Mouse (Mus musculus) small intestine, adult 2 months (tissue): Measurements from ENCODE around the gene Lrig1. TPM values are rescaled to one million over a fixed set of nuclear protein-coding genes. Genes with fewer than 3 reads are reported as not detected.

Experiments
- H3K27ac ChIP-seq: fragments of 200-500 bp; 2 replicates; pipeline ENCODE4 v1.5.1; 2012; ENCODE audit warnings: low read depth, low read length, control low read depth, inconsistent platforms; ENCODE audit not compliant: insufficient read depth
- H3K27me3 ChIP-seq: fragments of 200-500 bp; 2 replicates; pipeline ENCODE4 v1.6.1; 2012; ENCODE audit warnings: mild to moderate bottlenecking, moderate library complexity, low read length, inconsistent platforms; ENCODE audit not compliant: control insufficient read depth, insufficient read depth
- H3K36me3 ChIP-seq: fragments of 200-500 bp; 2 replicates; pipeline ENCODE4 v1.6.1; 2012; ENCODE audit warnings: mild to moderate bottlenecking, low read length, control low read depth, inconsistent platforms; ENCODE audit not compliant: control insufficient read depth, insufficient read depth
- H3K4me1 ChIP-seq: fragments of 200-500 bp; 2 replicates; pipeline ENCODE4 v1.6.1; 2012; ENCODE audit warnings: low read length, inconsistent platforms, mixed read lengths; ENCODE audit not compliant: control insufficient read depth, insufficient read depth, insufficient read length
- H3K4me3 ChIP-seq: fragments of 200-500 bp; 2 replicates; pipeline ENCODE4 v1.5.1; 2012; ENCODE audit warnings: low read depth, mild to moderate bottlenecking, control low read depth, inconsistent platforms, low read length, moderate library complexity
- CTCF ChIP-seq: fragments of 200-500 bp; IDR thresholded peaks from 2 replicates; pipeline ENCODE4 v1.5.1; 2012; ENCODE audit warnings: low read depth, mild to moderate bottlenecking, control low read depth, inconsistent platforms, low read length, moderate library complexity, mixed read lengths; ENCODE audit not compliant: insufficient replicate concordance, insufficient read length; ENCODE audit errors: extremely low read depth
- POLR2A ChIP-seq: fragments of 200-500 bp; IDR thresholded peaks from 2 replicates; pipeline ENCODE4 v1.6.1; 2012; ENCODE audit warnings: low read depth, mild to moderate bottlenecking, control low read depth, inconsistent platforms, low read length, moderate library complexity
- WGBS: fragments of 180-500 bp; shearing (Covaris S2); methylation state at CpG from one replicate; pipeline ENCODE4 v1.1.7; 2018; 5-methylcytosine and 5-hydroxymethylcytosine counted together
- polyA plus RNA-seq: library from polyadenylated mRNA; depleted of rRNA; stranded (reverse); fragments of >200 nt; gene quantifications from 2 replicates; pipeline ENCODE4 v1.2.3, GENCODE M21; 2012

The Lrig1 gene
- polyA plus RNA-seq, 1 experiment = 29.8 TPM

- H3K27me3 ChIP-seq = no peaks in the 10 kb centered on the region
- H3K4me3 ChIP-seq = no peak overlapping the region
- peaks cover 32% of the 10 kb centered on the region; the same call in 1 of the 2 replicates for H3K4me1 ChIP-seq
- peaks cover 13% of the 10 kb centered on the region for H3K36me3 ChIP-seq
- no peak overlapping the region for H3K27ac ChIP-seq
- TF ChIP-seq POLR2A (no peak), CTCF (no peak)
- 31% methylated on average over 7 of the region's 7 CpGs for WGBS
Observed at GRCm38 (mm10) chr6:94665248-94665647, 34.7 kb downstream of the Lrig1 start.

GRCm38 (mm10) chr6:94664000-94664399, 36.0 kb downstream of the Lrig1 start:
- peaks cover 18% of the 10 kb centered on the region for H3K36me3 ChIP-seq
- H3K27me3 ChIP-seq = no peaks in the 10 kb centered on the region
- WGBS = 33% methylated on average over 6 of the region's 6 CpGs
- TF ChIP-seq CTCF (no peak), POLR2A (no peak)
- no peak overlapping the region for H3K4me3 ChIP-seq
- H3K4me1 ChIP-seq = peaks cover 23% of the 10 kb centered on the region; the same call in 1 of the 2 replicates
- H3K27ac ChIP-seq = no peak overlapping the region

DNA sequence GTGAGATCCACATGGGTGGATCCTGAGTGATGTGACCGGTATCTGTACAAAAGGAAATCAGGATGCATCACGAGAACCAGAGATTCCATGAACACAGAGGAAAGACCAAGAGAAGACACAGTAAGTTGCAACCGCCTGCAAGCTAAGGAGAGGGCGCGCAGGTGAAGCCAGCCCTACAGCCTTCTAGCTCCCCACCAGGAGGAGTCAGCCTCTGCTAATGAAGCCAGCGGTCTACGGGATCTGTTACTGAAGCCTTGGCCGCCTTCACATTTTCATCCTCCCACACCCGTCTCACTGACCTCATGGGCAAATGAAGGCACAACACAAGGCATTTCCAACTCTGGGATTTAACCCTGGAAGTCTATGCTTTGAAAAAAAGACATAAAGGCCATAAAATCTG, 38.0 kb downstream of the Lrig1 start:
- Histone ChIP-seq H3K36me3 (peaks cover 22% of the 10 kb centered on the region), H3K4me3 (no peak overlapping the region), H3K27ac (no peak overlapping the region), H3K4me1 (peaks cover 15% of the 10 kb centered on the region; the same call in 1 of the 2 replicates), H3K27me3 (no peaks in the 10 kb centered on the region)
- TF ChIP-seq CTCF = no peak
- no peak for TF ChIP-seq POLR2A
- 55% methylated on average over 9 of the region's 9 CpGs for WGBS

GRCm38 (mm10) chr6:94661321-94661720, 38.6 kb downstream of the Lrig1 start:
- 43% methylated on average over 8 of the region's 8 CpGs for WGBS
- H3K4me3 ChIP-seq = no peak overlapping the region
- H3K36me3 ChIP-seq = peaks cover 22% of the 10 kb centered on the region
- no peak for TF ChIP-seq CTCF
- no peak for TF ChIP-seq POLR2A
- H3K27me3 ChIP-seq = no peaks in the 10 kb centered on the region
- H3K4me1 ChIP-seq = peaks cover 10% of the 10 kb centered on the region; the same call in 1 of the 2 replicates
- H3K27ac ChIP-seq = no peak overlapping the region

- Histone ChIP-seq H3K4me1 (peaks cover 4% of the 10 kb centered on the region; the same call in 1 of the 2 replicates), H3K27me3 (no peaks in the 10 kb centered on the region), H3K27ac (0 out of 2 replicates have a peak overlapping the region, but pooled peaks have one; percentile 10), H3K36me3 (peaks cover 22% of the 10 kb centered on the region), H3K4me3 (no peak overlapping the region)
- WGBS = 29% methylated on average over 4 of the region's 4 CpGs
- no peak for TF ChIP-seq POLR2A
Observed at GRCm38 (mm10) chr6:94659886-94660333, 40.0 kb downstream of the Lrig1 start.

DNA sequence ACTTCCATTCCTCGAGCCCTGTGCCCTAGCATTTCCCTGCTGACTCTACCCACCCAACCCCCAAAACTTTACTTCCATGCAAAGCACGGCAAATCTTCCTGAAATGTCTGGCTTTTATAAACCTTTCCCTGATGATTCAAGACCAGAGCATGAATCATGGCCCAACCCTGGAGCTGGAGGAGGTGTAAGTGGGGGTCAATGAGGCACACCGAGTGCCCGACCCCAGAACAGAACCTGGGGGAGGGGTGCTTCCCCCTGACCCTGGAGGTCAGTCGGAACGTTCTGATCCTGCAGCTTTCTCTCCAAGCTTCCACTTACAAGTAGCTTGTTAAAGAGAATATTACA, 41.9 kb downstream of the Lrig1 start:
- TF ChIP-seq CTCF (no peak), POLR2A (no peak)
- Histone ChIP-seq H3K4me3 (no peak overlapping the region), H3K4me1 (peaks cover 4% of the 10 kb centered on the region; the same call in 1 of the 2 replicates), H3K27me3 (no peaks in the 10 kb centered on the region), H3K27ac (0 out of 2 replicates have a peak overlapping the region, but pooled peaks have one; percentile 24), H3K36me3 (peaks cover 21% of the 10 kb centered on the region)
- 35% methylated on average over 6 of the region's 6 CpGs for WGBS

DNA sequence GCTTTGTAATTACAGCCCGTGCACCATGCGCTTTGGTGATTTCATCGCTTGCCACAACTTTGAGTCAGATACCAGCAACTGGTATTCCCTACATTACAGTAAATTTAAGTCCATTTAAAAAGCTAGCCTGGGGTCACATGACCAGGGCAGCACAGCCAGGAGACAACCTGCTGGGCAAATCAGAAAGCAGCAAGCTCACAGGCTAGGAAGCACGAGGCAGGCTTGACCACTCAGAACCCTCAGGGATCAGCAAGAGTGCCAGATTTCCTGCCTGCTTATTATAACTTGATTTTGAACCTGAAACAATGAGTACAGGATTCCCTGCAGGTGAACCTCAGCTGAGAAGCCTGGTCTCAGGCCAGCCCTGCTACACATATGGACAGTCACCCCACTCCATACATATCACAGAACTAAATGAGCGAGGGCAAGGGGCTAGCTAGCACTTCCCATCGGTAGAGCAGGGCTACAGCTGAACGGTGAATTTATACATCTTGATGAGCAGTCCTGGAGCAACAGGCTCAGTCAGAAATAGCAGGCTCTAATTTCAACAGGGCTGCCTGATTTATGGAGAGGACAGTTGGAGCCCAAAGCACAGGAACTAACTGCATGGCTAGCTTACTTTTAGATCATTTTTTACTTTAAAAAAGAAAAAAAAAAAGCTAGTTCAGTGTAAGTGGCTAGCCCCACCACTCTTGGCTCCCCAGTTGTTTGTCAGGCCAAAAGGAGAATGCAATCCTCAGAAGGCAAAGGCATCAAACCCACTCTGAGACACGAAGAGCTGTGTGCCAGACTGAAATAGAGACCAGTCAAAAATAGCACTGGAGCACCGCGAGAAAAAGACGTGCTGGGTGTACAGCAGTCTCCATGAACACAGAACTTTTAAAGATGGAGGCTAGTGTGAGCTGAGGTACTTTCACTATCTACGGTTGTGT, 42.5 kb downstream of the Lrig1 start:
- Histone ChIP-seq H3K27ac (0 out of 2 replicates have a peak overlapping the region, but pooled peaks have one; percentile 24), H3K27me3 (no peaks in the 10 kb centered on the region), H3K36me3 (peaks cover 22% of the 10 kb centered on the region), H3K4me3 (no peak overlapping the region), H3K4me1 (peaks cover 8% of the 10 kb centered on the region; the same call in 1 of the 2 replicates)
- TF ChIP-seq POLR2A (no peak), CTCF (no peak)
- WGBS = 60% methylated on average over 12 of the region's 12 CpGs
